Mouse (Mus musculus) mouse embryonic stem cell (cell line): ENCODE results near the gene Pofut1.
"Not testable (repeated sequence)": the region's sequence is repeated elsewhere in the genome, so short reads cannot be mapped to it uniquely, and the experiment has no call there.

Experiments used
- in situ Hi-C, 2 experiments: fragments of 300-500 bp; cut with MboI; formaldehyde crosslinking; loops; 1 replicate in 1 of 2; 3 replicates in 1 of 2; pipeline ENCODE4 v1.14.3; 2019 to 2020; ENCODE audit warnings: low sequenced_read_pairs in 2 of 2, low pct_unique_long_range_greater_than_20kb in 1 of 2, mixed read lengths in 1 of 2; ENCODE audit not compliant: unreplicated experiment in 1 of 2

The Pofut1 gene

GRCm38 (mm10) chr2:153228523-153228922, 12.8 kb upstream of the Pofut1 start:
- in situ Hi-C loops = no loop called here

- in situ Hi-C loops = no loop called here
Measured at GRCm38 (mm10) chr2:153237193-153237592, 4.1 kb upstream of the Pofut1 start.

GRCm38 (mm10) chr2:153237891-153238290, 3.4 kb upstream of the Pofut1 start:
- in situ Hi-C loops = no loop called here

- in situ Hi-C loops = no loop called here
Measured at GRCm38 (mm10) chr2:153238406-153238805, 2.9 kb upstream of the Pofut1 start.

- in situ Hi-C loops = no loop called here
Measured at GRCm38 (mm10) chr2:153239021-153239859, 2.1 kb upstream of the Pofut1 start.

GRCm38 (mm10) chr2:153239860-153240480, 1.4 kb upstream of the Pofut1 start:
- in situ Hi-C loops = no loop called here

- in situ Hi-C loops = no loop called here
Measured at GRCm38 (mm10) chr2:153240701-153241235, 565 bp upstream of the Pofut1 start.

- in situ Hi-C loops = no loop called here
Measured at GRCm38 (mm10) chr2:153242156-153242555, 823 bp downstream of the Pofut1 start.

GRCm38 (mm10) chr2:153249751-153250150, 8.4 kb downstream of the Pofut1 start:
- in situ Hi-C loops = no loop called here

GRCm38 (mm10) chr2:153256604-153257003, 15.3 kb downstream of the Pofut1 start:
- in situ Hi-C loops = no loop called here

- in situ Hi-C loops = no loop called here
Measured at GRCm38 (mm10) chr2:153259030-153259863, 17.9 kb downstream of the Pofut1 start.

GRCm38 (mm10) chr2:153259864-153260674, 18.7 kb downstream of the Pofut1 start:
- in situ Hi-C loops = no loop called here

GRCm38 (mm10) chr2:153263053-153263452, 21.7 kb downstream of the Pofut1 start:
- in situ Hi-C loops = no loop called here

- in situ Hi-C loops = no loop called here
Measured at GRCm38 (mm10) chr2:153267331-153267730, 26.0 kb downstream of the Pofut1 start.

- in situ Hi-C loops = not testable (repeated sequence)
Measured at GRCm38 (mm10) chr2:153270231-153270915, 29.0 kb downstream of the Pofut1 start.

- in situ Hi-C loops = not testable (repeated sequence)
Measured at GRCm38 (mm10) chr2:153274200-153274918, 33.0 kb downstream of the Pofut1 start.

- in situ Hi-C loops = no loop called here
Measured at GRCm38 (mm10) chr2:153274919-153275247, 33.5 kb downstream of the Pofut1 start.
